Mouse (Mus musculus) CD4-positive naive resting alpha-beta T cell, adult 57 days (primary cell): ENCODE measurements around the gene Scg3. TPM values are rescaled to one million over a fixed set of nuclear protein-coding genes. Genes with fewer than 3 reads are reported as not detected.

Source experiments
- total RNA-seq: library from RNA; stranded (reverse); gene quantifications from one replicate; pipeline ENCODE4 v1.2.4, GENCODE M21; 2023

Gene Scg3
- not detected for total RNA-seq

DNA sequence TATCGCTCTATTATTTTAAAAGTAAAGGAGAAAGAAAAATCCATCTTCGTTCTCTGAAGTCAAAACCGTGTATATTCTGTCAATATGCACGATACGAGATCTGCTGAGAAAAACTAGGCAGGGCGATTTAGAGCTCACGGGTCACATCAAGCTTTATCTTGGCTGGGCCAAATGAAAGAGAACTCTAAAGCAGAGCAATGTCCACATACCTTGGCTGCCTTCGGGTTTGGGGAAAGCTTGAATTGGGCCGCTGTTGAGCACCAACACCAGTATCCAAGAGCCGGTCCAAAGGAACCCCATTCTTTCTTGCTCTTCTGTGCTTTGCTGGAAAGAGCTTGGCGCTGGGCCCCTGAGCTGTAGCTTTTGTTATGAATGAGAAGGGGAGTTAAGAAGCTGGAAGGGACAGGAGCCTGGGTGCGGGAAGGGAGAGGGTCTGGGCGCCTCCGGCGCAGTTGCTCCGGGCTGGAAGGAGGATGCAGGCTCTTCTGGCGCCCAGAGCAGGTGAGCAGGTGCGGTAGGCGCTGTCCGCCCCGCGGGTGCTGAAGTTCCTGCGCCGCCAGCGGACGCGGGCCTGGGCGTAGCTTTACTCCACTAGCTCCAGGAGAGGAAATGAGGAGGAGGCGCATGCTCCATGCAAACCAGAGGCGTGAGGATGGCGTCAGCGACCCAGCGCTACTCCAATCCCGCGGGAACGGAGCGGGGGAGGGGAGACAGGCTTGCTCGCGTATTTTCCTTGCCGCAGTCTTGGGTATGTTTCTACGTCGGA lies at the start of gene Scg3:
Gene Scg3 (minus strand): TSS at position 631 of the 766 bp plus-strand sequence.

DNA sequence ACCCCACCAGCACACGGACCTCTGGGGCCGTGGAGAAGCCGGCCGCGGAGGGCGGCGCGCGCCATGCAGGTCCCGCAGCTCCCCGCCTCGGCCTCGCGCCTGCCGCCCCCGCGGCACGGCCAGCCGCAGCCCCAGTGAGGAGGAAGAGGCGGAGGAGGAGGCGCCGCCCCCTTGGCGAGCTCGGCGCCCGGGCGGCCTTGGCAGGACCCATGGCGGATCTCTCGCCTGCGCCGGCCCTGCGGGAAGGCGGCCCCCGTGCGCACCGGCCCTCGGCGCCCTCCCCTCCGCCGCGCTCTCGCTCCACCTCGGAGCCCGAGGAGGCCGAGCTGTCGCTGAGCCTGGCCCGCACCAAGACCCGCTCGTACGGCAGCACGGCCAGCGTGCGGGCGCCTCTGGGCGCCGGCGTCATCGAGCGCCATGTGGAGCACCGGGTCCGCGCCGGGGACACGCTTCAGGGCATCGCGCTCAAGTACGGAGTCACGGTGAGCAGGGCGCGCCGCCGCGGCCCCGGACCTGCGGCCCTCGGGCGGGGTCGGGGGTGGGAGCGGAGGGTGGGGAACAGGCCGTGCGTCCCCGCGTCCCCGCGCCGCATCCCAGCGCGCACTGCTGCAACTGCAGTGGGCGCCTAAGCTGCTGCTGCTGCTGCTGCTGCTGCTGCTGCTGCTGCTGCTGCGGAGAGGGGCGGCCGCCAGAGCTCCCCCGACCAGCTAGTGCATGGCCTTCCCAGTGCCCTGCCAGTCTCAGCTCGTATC lies 58.1 kb downstream of the Scg3 start, which contains the start of gene Lysmd2:
Gene Lysmd2 (plus strand): TSS at position 186 of the 752 bp plus-strand sequence.

DNA sequence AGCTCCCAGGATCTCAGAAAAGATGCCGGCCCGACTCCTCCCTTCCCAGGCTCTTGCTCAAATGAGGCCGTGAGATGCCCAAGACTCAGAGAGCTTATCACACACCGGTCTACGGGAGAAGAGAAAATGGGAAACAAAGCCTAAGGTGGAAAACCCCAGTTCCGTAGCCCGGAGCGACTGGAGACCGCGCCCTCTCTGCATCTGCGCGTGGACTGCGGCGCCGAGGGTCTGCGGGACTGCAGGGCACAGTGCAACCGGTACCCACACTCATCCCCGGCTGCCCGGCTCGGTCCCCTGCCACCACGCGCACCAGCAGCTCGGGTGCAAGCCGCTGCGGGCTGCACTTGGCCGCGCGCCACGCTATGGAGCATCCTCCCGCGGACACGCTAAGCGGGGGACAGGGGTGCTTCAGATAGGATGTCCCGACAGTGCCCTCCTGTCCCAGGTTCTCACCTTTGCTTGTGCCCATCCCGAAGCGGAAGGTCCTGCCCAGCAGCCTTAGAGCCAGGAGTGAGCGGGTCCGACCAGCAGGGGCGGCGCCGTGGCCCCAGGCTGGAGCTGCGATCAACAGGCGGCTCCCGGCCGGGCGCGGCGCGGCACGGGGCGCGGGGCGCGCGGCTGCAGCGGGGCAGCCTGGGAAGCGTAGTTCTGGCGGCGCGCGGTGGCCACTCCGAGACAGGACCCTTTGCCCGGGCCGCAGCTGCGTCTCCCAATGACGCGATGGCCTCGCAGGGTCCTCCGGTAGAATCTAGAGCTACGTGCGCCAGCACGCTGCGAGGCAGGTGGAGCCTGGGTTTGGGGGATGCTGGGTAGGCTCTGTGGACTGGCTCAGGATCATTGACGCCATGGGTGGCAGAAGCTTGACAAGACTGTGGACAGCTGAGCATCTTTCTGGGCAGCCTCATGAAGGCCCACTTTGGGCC lies 73.0 kb downstream of the Scg3 start, which contains the start of gene Tmod2:
Gene Tmod2 (minus strand): TSS at position 755 of the 923 bp plus-strand sequence.

Other genes with a start within 250 kb of the Scg3 start
- gene Leo1, start 242.5 kb downstream of the Scg3 start, total RNA-seq = 20.6 TPM
- gene Tmod3, start 124.4 kb downstream of the Scg3 start, total RNA-seq = 209 TPM
- 0.50 TPM for gene Tmod2, start 72.7 kb downstream of the Scg3 start, total RNA-seq
- 2.3 TPM for gene Lysmd2, start 58.3 kb downstream of the Scg3 start, total RNA-seq
- not detected for gene Bmp5, start 91.3 kb upstream of the Scg3 start, total RNA-seq